Mouse (Mus musculus) thymus, adult 2 months (tissue): ENCODE measurements at regions not wholly inside any gene's neighbourhood (a gene's known extent, or its start where the extent isn't known, plus 50 kb on each side); places are given as distances from the start of the nearest gene placed in this dataset.
A peak's percentile ranks its signal among the peaks of the same experiment; 100 is the strongest.

Experiments
- DNase-seq: peaks from one replicate; pipeline ENCODE4 v3.0.0; 2021
- H3K27ac ChIP-seq: fragments of 200-500 bp; 2 replicates; pipeline ENCODE4 v1.5.1; 2012; ENCODE audit warnings: low read length, control low read depth; ENCODE audit not compliant: control insufficient read depth, insufficient read depth
- H3K27me3 ChIP-seq: fragments of 200-500 bp; 2 replicates; pipeline ENCODE4 v1.6.1; 2012; ENCODE audit warnings: mild to moderate bottlenecking, low read length, moderate library complexity, mixed read lengths; ENCODE audit not compliant: control insufficient read depth, insufficient read depth
- H3K36me3 ChIP-seq: fragments of 200-500 bp; 2 replicates; pipeline ENCODE4 v1.6.1; 2012; ENCODE audit warnings: mild to moderate bottlenecking, low read length, moderate library complexity; ENCODE audit not compliant: control insufficient read depth, insufficient read depth
- H3K4me1 ChIP-seq: fragments of 200-500 bp; replicated peaks from 2 replicates; pipeline ENCODE4 v1.6.1; 2012; ENCODE audit warnings: low read length; ENCODE audit not compliant: control insufficient read depth, insufficient read depth
- H3K4me3 ChIP-seq: fragments of 200-500 bp; 2 replicates; pipeline ENCODE4 v1.5.1; 2012; ENCODE audit warnings: mild to moderate bottlenecking, low read length, control low read depth, moderate library complexity; ENCODE audit not compliant: control insufficient read depth, insufficient read depth
- CTCF ChIP-seq: fragments of 200-500 bp; IDR thresholded peaks from 2 replicates; pipeline ENCODE4 v1.5.1; 2012; ENCODE audit warnings: mild to moderate bottlenecking, control low read depth, low read length, moderate library complexity, borderline replicate concordance; ENCODE audit not compliant: control insufficient read depth, poor library complexity, insufficient read depth; ENCODE audit errors: extremely low read depth
- POLR2A ChIP-seq: fragments of 200-500 bp; IDR thresholded peaks from 2 replicates; pipeline ENCODE4 v1.6.1; 2012; ENCODE audit warnings: mild to moderate bottlenecking, low read length, control low read depth, moderate library complexity; ENCODE audit not compliant: control insufficient read depth, poor library complexity, insufficient read depth; ENCODE audit errors: extremely low read depth
- WGBS: fragments of 180-500 bp; shearing (Covaris S2); methylation state at CpG from one replicate; pipeline ENCODE4 v1.1.7; 2018; 5-methylcytosine and 5-hydroxymethylcytosine counted together

DNA sequence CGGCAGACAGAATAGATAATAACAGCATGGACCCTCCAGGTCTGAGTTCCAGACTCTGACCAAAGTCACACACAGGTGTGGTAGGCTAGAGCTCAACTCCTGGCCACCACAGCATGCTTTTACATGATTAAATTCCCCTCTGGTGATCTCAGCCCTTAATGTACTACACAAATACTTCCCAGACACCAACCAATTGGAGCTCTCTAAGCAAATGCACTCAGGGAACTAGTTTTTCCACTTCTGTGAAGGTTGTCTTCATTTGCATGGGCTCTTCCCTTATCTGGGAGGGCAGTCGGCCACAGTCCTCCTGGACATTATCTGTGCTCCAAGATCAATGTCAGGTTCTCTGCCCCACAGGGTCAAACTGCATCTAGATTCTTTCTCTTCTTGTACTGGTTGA lies 162.0 kb upstream of the Tnfaip3 start:
- no peak for DNase-seq
- Histone ChIP-seq H3K27ac (no peak overlapping the region), H3K27me3 (no peaks in the 10 kb centered on the region), H3K36me3 (no peaks in the 10 kb centered on the region), H3K4me3 (no peak overlapping the region), H3K4me1 (peaks cover 10% of the 10 kb centered on the region)
- 91% methylated on average over 2 of the region's 2 CpGs for WGBS
- TF ChIP-seq POLR2A: no peak
- no peak for TF ChIP-seq CTCF

DNA sequence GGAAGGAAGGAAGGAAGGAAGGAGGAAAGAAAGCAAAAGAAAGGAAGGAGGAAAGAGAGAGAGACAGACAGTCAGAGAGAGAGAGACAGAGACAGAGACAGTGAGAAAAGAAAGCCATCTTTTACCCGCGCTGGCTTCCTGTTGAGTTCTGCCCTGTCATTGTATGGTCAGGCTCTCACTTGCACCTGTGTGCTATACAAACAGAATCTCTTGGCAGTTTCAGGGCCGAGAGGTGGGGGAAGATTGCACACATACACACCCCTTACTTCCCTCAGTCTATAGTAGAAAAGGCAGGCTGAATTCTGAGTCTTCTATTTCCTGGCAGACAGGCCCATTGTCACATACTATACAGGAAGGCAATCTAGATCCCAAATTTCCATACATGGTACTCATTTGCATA lies 160.8 kb upstream of the Tnfaip3 start:
- Histone ChIP-seq H3K27me3 (no peaks in the 10 kb centered on the region), H3K27ac (peak overlapping the region; percentile 96; the same call in 1 of the 2 replicates), H3K36me3 (no peaks in the 10 kb centered on the region), H3K4me1 (peaks cover 11% of the 10 kb centered on the region), H3K4me3 (no peak overlapping the region)
- 10% methylated on average over 3 of the region's 3 CpGs for WGBS
- DNase-seq: peak; percentile 41
- TF ChIP-seq POLR2A: no peak

DNA sequence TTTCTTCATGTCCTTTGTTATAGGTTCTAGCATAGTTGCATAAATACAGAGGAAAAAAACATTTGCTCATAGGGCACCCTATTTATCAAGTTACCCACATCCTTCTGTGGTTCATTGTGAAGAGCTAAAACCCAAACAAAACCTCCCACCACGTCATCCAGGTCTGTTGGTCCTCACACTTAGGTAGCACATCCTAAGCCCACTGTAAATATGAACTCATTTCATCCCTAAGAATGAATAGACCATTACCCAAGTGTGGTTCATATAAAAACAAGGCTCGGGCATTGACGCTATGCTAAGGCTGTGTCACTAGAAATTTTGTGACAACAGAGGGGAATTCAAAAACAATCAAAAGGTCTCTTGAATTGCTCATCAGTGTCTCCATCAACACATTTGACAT lies 156.4 kb upstream of the Tnfaip3 start:
- no peak for TF ChIP-seq POLR2A
- TF ChIP-seq CTCF: no peak
- Histone ChIP-seq H3K4me1 (peaks cover 17% of the 10 kb centered on the region), H3K4me3 (no peak overlapping the region), H3K27me3 (no peaks in the 10 kb centered on the region), H3K27ac (no peak overlapping the region), H3K36me3 (no peaks in the 10 kb centered on the region)
- WGBS: 65% methylated on average over 3 of the region's 3 CpGs
- DNase-seq: no peak

DNA sequence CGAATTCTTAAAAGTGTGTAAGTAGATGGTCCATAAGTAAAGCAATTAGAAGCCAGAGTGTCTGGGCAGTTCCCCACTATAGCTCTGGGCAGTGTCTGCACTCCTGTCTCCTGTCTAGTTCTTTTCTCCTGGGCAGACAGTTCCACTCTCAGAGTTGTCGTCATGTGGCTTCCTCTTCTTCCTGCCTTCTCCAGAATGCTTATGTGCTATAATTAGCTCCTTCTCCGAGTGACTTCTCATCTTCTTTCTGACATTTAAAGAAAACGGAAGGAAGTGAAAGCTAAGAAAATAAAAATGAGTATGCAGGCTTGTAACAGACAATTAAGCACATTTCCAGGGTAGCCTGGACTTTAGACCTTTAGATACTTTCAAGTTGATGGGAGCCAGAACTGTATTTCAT lies 155.1 kb upstream of the Tnfaip3 start:
- Histone ChIP-seq H3K27me3 (no peaks in the 10 kb centered on the region), H3K4me1 (peaks cover 21% of the 10 kb centered on the region), H3K4me3 (no peak overlapping the region), H3K27ac (no peak overlapping the region), H3K36me3 (no peaks in the 10 kb centered on the region)
- 2% methylated on average over 4 of the region's 4 CpGs for WGBS
- no peak for DNase-seq
- no peak for TF ChIP-seq CTCF
- no peak for TF ChIP-seq POLR2A

DNA sequence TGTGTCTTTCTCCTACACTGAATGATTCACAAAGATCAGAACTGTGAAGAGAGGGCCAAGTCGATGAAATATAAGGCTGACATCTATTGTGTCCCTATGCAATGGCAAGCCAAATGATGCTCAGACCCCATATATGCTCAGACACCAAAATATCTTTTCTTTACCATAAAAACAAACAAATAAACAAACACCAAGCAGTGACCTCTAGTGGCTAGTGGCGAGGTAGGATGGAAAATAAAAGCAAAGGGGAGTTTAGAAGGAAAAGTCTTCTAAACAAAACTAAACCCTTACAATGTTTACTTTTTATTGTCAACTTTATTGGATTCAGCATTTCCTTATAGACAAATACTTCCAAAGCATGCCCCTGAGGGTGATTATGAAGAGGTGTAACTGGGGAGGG lies 153.8 kb upstream of the Tnfaip3 start:
- Histone ChIP-seq H3K36me3 (no peaks in the 10 kb centered on the region), H3K4me3 (no peak overlapping the region), H3K27me3 (no peaks in the 10 kb centered on the region), H3K4me1 (peaks cover 21% of the 10 kb centered on the region), H3K27ac (no peak overlapping the region)
- TF ChIP-seq POLR2A: no peak
- no peak for TF ChIP-seq CTCF
- 76% methylated on average over 2 of the region's 2 CpGs for WGBS
- DNase-seq: no peak

DNA sequence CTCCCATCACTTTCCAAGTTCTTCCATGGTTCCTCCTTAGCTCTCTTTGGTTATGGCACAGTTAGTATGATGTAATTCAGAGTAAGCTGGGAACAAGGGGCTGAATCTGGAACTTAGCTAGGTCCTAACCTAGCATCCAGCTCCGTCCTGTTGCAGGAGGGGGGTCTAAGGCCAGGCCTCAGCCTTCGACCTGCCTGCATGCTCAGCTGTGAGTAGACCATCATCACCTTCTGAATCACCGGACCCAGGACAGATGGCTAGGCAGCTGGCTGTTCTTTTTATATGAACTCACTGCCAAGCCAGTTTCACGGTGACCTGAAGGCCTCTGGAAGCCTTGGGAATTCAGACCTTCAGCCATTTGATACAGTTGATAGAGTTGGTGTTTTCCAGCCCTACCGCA lies 152.9 kb upstream of the Tnfaip3 start:
- H3K36me3 ChIP-seq: no peaks in the 10 kb centered on the region
- H3K27ac ChIP-seq: peak overlapping the region; percentile 27
- H3K27me3 ChIP-seq: no peaks in the 10 kb centered on the region
- H3K4me1 ChIP-seq: peaks cover 21% of the 10 kb centered on the region
- H3K4me3 ChIP-seq: no peak overlapping the region
- TF ChIP-seq POLR2A (no peak), CTCF (no peak)
- 92% methylated on average over 5 of the region's 5 CpGs for WGBS
- DNase-seq: no peak

DNA sequence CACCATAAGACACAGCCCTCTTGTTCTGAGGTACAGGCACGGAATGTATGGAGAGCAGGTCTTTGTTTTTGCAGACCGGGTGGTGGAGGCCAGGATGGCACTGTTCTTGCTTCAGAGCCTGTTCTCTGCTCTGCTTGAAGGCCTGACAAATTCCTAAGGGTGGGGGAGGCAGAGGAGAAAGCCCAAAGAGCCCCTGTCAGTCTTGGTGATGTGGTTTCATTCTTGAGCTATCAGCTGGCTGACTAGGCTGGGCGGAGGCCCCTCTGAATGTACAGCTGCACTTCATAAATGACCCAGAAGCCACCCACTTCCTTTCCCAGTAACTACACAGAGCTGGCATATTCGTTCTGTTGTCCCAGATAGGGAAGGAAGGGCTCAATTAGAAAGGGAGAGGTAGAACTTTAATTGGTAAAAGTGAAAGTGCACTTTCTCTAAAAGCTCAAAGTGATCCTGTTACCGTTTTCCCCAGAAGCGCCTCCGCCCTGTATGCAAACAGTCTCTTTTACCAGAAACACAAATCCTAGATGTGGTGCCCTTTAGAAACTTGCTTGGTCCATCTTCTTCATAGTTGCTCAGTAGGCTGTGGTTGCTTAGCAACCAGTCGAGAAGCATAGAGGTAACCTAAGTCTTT lies 152.3 kb upstream of the Tnfaip3 start:
- TF ChIP-seq POLR2A (no peak), CTCF (no peak)
- peak overlapping the region; percentile 29 for H3K4me3 ChIP-seq
- no peaks in the 10 kb centered on the region for H3K27me3 ChIP-seq
- H3K27ac ChIP-seq: peak overlapping the region; percentile 62
- 3% methylated on average over 8 of the region's 8 CpGs for WGBS
- no peaks in the 10 kb centered on the region for H3K36me3 ChIP-seq
- peaks cover 21% of the 10 kb centered on the region for H3K4me1 ChIP-seq
- peak; percentile 61 for DNase-seq
